8 mouse cellular contexts compared by ENCODE assay signal in the genomic region with DNA sequence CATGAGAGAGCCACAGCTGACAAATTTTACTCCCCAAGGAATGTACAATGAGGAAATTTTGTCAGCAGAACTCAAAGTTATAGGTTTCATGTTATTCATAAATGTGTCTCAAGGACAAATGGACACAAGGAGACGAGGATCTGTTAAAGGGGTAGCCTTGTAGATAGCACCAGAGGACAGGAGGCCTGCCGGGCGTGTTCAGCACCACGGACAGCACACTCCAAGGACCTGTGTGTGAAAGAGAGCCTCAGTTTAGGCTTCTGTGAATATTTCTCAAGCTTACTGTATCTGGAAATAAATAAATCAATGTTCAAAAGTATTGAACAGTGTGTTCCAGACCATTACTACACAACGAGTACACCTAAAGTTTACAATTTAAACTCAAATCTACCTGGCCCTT.
DNase-seq lines count a peak whose midpoint lies in the region; ATAC-seq lines count a peak whose summit lies in the region.

No protein-coding gene starts in this region.

- no peaks in the 10 kb centered on the region for H3K27me3 ChIP-seq in kidney, embryonic 14.5 days (ENCODE audit: control insufficient read depth, insufficient read depth, low read length)

- no peaks in the 10 kb centered on the region for H3K4me1 ChIP-seq in kidney, embryonic 14.5 days (ENCODE audit: control insufficient read depth, insufficient read depth, low read length)

- H3K4me2 ChIP-seq in kidney, embryonic 14.5 days (replicated peaks; ENCODE audit: low read depth, low read length), result no peak overlapping the region

- H3K36me3 ChIP-seq in kidney, embryonic 14.5 days (ENCODE audit: control insufficient read depth, insufficient read depth, low read length), result no peaks in the 10 kb centered on the region

- H3K9ac ChIP-seq in kidney, embryonic 14.5 days (ENCODE audit: low read depth, low read length), result no peak overlapping the region

- H3K9me3 ChIP-seq in kidney, embryonic 14.5 days (ENCODE audit: control insufficient read depth, low read length), result no peaks in the 10 kb centered on the region

- no peak overlapping the region for H3K4me3 ChIP-seq in kidney, embryonic 14.5 days (ENCODE audit: low read length)

- no peak for DNase-seq in kidney, adult 18-20 months
- DNase-seq in A20 (ENCODE audit: low read depth, low spot score), result peak; percentile 51
- DNase-seq in NIH3T3 (ENCODE audit: low read depth), result peak; percentile 50
- peak; percentile 47 for DNase-seq in kidney, postnatal 14 days
- no peak for DNase-seq in layer of hippocampus, postnatal 36 days
- no peak for DNase-seq in cerebellum, postnatal 36 days
- DNase-seq in left cerebral cortex, adult 8-10 months (ENCODE audit: low spot score in 2 of 2), result no peak

- ATAC-seq in kidney, embryonic 14.5 days (ENCODE audit: low FRiP score, low TSS enrichment), result peak; percentile 79; the same call in 1 of the 2 replicates

- WGBS in kidney, embryonic 14.5 days, result 30% methylated on average over 5 of the region's 5 CpGs

- H3K27ac ChIP-seq in kidney, embryonic 14.5 days (ENCODE audit: low read depth, low read length), result no peak overlapping the region

Comparison
In these comparisons a context has a peak if more than half of its experiments do, and no peak if none do; other contexts are left out.
1. DNase-seq: peak in A20 (single experiment), NIH3T3 (single experiment) and kidney, postnatal 14 days (single experiment); none in kidney, adult 18-20 months (single experiment), layer of hippocampus, postnatal 36 days (0 of 2), cerebellum, postnatal 36 days (0 of 2) and left cerebral cortex, adult 8-10 months (0 of 2).